Mouse (Mus musculus): Measurements from ENCODE around the gene Pimreg.

The Pimreg gene

GRCm38 (mm10) chr11:72067326-72067725, 25.5 kb downstream of the Pimreg start:
- no peak for DNase-seq

GRCm38 (mm10) chr11:72068026-72068425, 26.2 kb downstream of the Pimreg start:
- DNase-seq: no peak

- no peak for DNase-seq
Measured at GRCm38 (mm10) chr11:72070733-72071132, 28.9 kb downstream of the Pimreg start.

- peak in 1 of 2 experiments; percentile 31 for DNase-seq
Measured at GRCm38 (mm10) chr11:72072331-72072905, 30.6 kb downstream of the Pimreg start.

- DNase-seq: no peak
Measured at GRCm38 (mm10) chr11:72074230-72074629, 32.4 kb downstream of the Pimreg start.

- no peak for DNase-seq
Measured at GRCm38 (mm10) chr11:72078056-72078455, 36.2 kb downstream of the Pimreg start.

GRCm38 (mm10) chr11:72078647-72079046, 36.8 kb downstream of the Pimreg start:
- no peak for DNase-seq

- no peak for DNase-seq
Measured at GRCm38 (mm10) chr11:72080461-72080860, 38.6 kb downstream of the Pimreg start.

- DNase-seq: no peak
Measured at GRCm38 (mm10) chr11:72082601-72083000, 40.8 kb downstream of the Pimreg start.

- no peak for DNase-seq
Measured at GRCm38 (mm10) chr11:72084337-72084736, 42.5 kb downstream of the Pimreg start.

GRCm38 (mm10) chr11:72086251-72087046, 44.6 kb downstream of the Pimreg start:
- peak in 1 of 2 experiments; percentile 40 for DNase-seq

- DNase-seq: no peak
Measured at GRCm38 (mm10) chr11:72092390-72092789, 50.6 kb downstream of the Pimreg start.

- DNase-seq: peak; percentile 58 to 67
Measured at GRCm38 (mm10) chr11:72094442-72094841, 52.6 kb downstream of the Pimreg start.

GRCm38 (mm10) chr11:72095994-72096393, 54.2 kb downstream of the Pimreg start:
- no peak for DNase-seq

Measured in kidney, postnatal 4 days (tissue).